Mouse (Mus musculus) limb, embryonic 13.5 days (tissue): Measurements from ENCODE around the gene BC048671. TPM values are rescaled to one million over a fixed set of nuclear protein-coding genes. Genes with fewer than 3 reads are reported as not detected.

Source experiments
- ATAC-seq: fragments of 200-750 bp; cut with Nextera tagmentation; 2 replicates; pipeline ENCODE4 v1.8.0; 2017; ENCODE audit warnings: low read depth, moderate number of reproducible peaks, moderate TSS enrichment; ENCODE audit not compliant: low FRiP score
- H3K27ac ChIP-seq: fragments of 300-500 bp; sonication (generic); 2 replicates; pipeline ENCODE4 v1.5.1; 2015; ENCODE audit warnings: inconsistent platforms, mild to moderate bottlenecking, moderate library complexity
- H3K27me3 ChIP-seq: fragments of 300-500 bp; sonication (generic); 2 replicates; pipeline ENCODE4 v1.6.1; 2015; ENCODE audit warnings: mild to moderate bottlenecking, inconsistent platforms
- H3K36me3 ChIP-seq: fragments of 300-500 bp; sonication (generic); 2 replicates; pipeline ENCODE4 v1.6.1; 2015; ENCODE audit warnings: inconsistent platforms, mild to moderate bottlenecking, moderate library complexity
- H3K4me1 ChIP-seq: fragments of 300-500 bp; sonication (generic); 2 replicates; pipeline ENCODE4 v1.6.1; 2015; ENCODE audit warnings: inconsistent platforms
- H3K4me2 ChIP-seq: fragments of 300-500 bp; sonication (generic); replicated peaks from 2 replicates; pipeline ENCODE4 v1.6.1; 2015; ENCODE audit warnings: inconsistent platforms, mild to moderate bottlenecking, moderate library complexity
- H3K4me3 ChIP-seq: fragments of 300-500 bp; sonication (generic); 2 replicates; pipeline ENCODE4 v1.5.1; 2015; ENCODE audit warnings: moderate library complexity, mild to moderate bottlenecking, inconsistent platforms
- H3K9ac ChIP-seq: fragments of 300-500 bp; sonication (generic); 2 replicates; pipeline ENCODE4 v1.6.1; 2015; ENCODE audit warnings: mild to moderate bottlenecking, inconsistent platforms
- H3K9me3 ChIP-seq: fragments of 300-500 bp; sonication (generic); 2 replicates; pipeline ENCODE4 v1.6.1; 2016; ENCODE audit warnings: inconsistent platforms
- WGBS: fragments of 180-500 bp; shearing (Covaris S2); methylation state at CpG from one replicate; pipeline ENCODE4 v1.1.7; 2015; 5-methylcytosine and 5-hydroxymethylcytosine counted together
- polyA plus RNA-seq: library from polyadenylated mRNA; unstranded; fragments of >200 nt; fragmentation: Nextera tagmentation; extraction: Ambion mirVana; gene quantifications from 2 replicates; pipeline ENCODE4 v1.2.1, GENCODE M21; 2015

The BC048671 gene
- not detected in 2 replicates for polyA plus RNA-seq

GRCm38 (mm10) chr6:90300919-90301318 lies at the start of gene BC048671:
Gene BC048671, plus strand, starts transcription at chr6:90301219.
- no peak for ATAC-seq
- Histone ChIP-seq H3K9ac (no peak within 1 kb of the TSS), H3K4me3 (no peak within 1 kb of the TSS), H3K4me1 (no peaks in the 10 kb centered on the region), H3K9me3 (no peaks in the 10 kb centered on the region), H3K36me3 (no peaks in the 10 kb centered on the region), H3K4me2 (no peak within 1 kb of the TSS), H3K27ac (no peak within 1 kb of the TSS), H3K27me3 (no peaks in the 10 kb centered on the region)
- WGBS: 90% methylated on average over 1 of the region's 1 CpGs

DNA sequence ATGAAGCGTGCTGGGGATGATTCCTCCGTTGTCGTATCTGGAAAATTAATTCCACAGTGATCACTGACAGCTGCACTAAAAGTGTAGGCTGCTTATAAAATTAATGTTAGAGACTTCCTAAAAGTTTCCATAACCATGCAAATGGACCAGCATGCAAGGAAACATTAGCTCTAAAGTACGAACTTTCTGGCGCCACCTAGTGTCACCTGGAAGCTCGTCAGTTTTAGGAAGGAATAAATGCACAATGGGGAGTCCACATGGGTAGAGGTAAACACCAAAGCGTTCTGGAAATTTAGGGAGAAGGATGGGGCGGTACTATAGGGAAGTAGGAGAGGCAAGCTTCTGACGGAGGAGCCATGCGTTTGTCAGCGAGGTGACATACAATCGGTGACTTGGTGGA lies 12.8 kb upstream of the BC048671 start:
- H3K27ac ChIP-seq: no peak overlapping the region
- H3K4me2 ChIP-seq: no peak overlapping the region
- no peaks in the 10 kb centered on the region for H3K36me3 ChIP-seq
- no peak for ATAC-seq
- H3K4me1 ChIP-seq: no peaks in the 10 kb centered on the region
- no peaks in the 10 kb centered on the region for H3K27me3 ChIP-seq
- H3K4me3 ChIP-seq: no peak overlapping the region
- H3K9me3 ChIP-seq: peaks cover 7% of the 10 kb centered on the region; the same call in 1 of the 2 replicates
- WGBS: 58% methylated on average over 12 of the region's 12 CpGs
- H3K9ac ChIP-seq: no peak overlapping the region

DNA sequence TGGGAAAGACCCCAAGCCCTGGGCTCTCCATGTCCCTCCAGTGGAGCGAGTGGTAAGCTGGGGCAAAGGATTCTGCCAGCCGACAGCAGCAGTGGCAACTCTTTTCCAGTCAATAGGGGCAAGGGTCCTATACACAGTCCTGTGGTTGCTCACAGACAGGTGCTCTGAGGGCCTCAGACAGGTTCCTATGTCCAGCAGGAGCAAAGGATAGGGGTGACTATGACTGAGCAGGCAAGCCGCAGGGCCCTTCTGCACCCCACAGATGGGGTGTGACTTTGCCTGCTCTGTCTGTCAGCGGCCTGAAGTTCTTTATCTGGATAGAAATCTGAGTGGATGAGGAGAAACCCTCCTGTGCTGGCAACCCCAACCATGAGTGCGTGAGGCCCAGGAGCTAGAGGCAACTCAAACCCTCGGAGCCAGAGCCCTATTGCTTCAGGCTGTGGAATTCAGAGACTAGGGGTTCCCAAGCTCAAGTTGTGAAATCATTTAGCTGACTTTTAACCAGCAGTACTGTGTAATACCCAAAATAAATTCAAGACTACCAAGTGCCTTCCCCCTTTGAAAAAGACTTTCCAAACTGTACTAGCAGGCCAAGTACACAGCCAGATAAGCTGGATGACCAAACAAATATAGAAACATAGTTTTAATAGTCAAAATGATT lies 5.4 kb downstream of the BC048671 start:
- WGBS: 84% methylated on average over 6 of the region's 6 CpGs
- no peaks in the 10 kb centered on the region for H3K4me1 ChIP-seq
- H3K9me3 ChIP-seq: peaks cover 10% of the 10 kb centered on the region; the same call in 1 of the 2 replicates
- no peaks in the 10 kb centered on the region for H3K27me3 ChIP-seq
- no peaks in the 10 kb centered on the region for H3K36me3 ChIP-seq
- H3K9ac ChIP-seq: no peak overlapping the region
- H3K4me3 ChIP-seq: no peak overlapping the region
- H3K27ac ChIP-seq: no peak overlapping the region
- H3K4me2 ChIP-seq: no peak overlapping the region
- ATAC-seq: no peak

DNA sequence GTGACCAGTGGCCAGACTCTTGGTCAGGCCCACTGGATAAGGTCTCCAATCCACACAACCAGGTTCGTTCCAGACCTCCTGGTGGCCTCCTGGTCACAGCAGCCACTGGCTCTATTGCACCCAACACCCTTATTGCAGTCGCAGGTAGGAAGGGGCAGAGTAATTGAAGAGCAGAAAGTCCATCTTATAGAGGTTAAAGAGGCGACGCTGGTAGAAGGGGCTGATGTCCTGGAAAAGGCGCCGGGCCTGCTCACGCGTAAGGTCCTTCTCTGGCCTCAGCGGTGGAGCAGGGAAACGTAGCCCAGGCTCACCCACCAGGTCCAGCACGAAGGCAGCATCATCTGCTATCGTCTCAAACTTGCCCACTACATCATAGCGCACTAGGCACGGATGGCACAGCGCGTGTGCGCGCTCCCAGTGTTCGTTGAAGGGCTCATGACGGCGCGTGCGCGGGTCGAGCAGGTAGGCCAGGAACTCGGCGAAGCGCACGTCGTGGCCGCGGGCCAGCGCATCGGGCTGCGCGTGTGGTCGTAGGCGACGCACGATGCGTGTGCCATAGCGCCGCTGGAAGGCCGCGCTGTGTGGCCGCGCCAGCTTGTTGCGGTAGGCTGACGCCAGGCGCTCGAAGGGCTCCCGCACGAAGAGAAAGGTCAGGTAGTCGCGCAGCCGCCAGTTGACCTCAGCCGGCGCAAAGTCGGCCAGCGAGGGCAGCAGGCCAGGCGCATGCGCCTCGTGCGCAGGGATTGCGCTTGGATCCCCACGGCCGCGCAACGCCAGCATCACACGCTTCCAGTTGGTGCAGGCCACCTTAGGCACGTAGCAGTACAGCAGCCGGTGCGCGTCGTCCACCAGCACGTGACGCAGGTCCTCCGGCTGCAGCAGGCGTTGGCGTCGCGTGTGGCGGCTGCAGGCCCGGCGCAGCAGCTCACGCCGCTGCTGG lies 8.1 kb downstream of the BC048671 start:
- WGBS: 86% methylated on average over 87 of the region's 87 CpGs
- Histone ChIP-seq H3K9ac (no peak overlapping the region), H3K4me2 (no peak overlapping the region), H3K4me3 (no peak overlapping the region), H3K36me3 (no peaks in the 10 kb centered on the region), H3K9me3 (peaks cover 14% of the 10 kb centered on the region), H3K4me1 (no peaks in the 10 kb centered on the region), H3K27me3 (no peaks in the 10 kb centered on the region), H3K27ac (no peak overlapping the region)
- no peak for ATAC-seq

- Histone ChIP-seq H3K4me2 (no peak overlapping the region), H3K9ac (no peak overlapping the region), H3K4me1 (no peaks in the 10 kb centered on the region), H3K36me3 (no peaks in the 10 kb centered on the region), H3K9me3 (peaks cover 4% of the 10 kb centered on the region; the same call in 1 of the 2 replicates), H3K4me3 (no peak overlapping the region), H3K27me3 (no peaks in the 10 kb centered on the region), H3K27ac (no peak overlapping the region)
- no peak for ATAC-seq
- 89% methylated on average over 5 of the region's 5 CpGs for WGBS
Observed at GRCm38 (mm10) chr6:90315961-90316360, 14.9 kb downstream of the BC048671 start.

GRCm38 (mm10) chr6:90317510-90318258 lies 16.7 kb downstream of the BC048671 start:
- Histone ChIP-seq H3K36me3 (no peaks in the 10 kb centered on the region), H3K9me3 (no peaks in the 10 kb centered on the region; the same call in 1 of the 2 replicates), H3K27ac (no peak overlapping the region), H3K4me3 (no peak overlapping the region), H3K27me3 (no peaks in the 10 kb centered on the region), H3K4me1 (no peaks in the 10 kb centered on the region), H3K4me2 (no peak overlapping the region), H3K9ac (no peak overlapping the region)
- WGBS: 77% methylated on average over 2 of the region's 2 CpGs
- no peak for ATAC-seq

DNA sequence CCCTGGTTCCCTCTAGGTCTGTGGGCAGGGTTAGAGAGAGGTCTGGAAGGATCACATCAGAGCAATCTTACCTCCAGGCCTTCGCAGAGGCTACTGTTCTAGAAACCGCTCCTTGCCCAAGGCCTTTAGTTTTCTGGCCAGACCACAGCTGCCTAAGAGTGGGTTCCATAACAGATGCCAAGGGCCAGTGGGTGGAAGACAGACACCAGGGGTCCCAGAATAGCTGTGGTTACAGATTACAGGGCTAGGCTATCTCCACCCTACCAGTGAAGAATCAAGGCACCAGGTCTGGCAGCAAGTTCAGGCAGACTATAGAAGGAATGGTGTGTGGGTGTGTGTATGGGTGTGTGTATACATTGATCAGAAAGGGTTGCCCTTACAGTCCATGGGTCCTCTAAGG lies 18.0 kb downstream of the BC048671 start:
- ATAC-seq: no peak
- 91% methylated on average over 2 of the region's 2 CpGs for WGBS
- H3K4me3 ChIP-seq: no peak overlapping the region
- peaks cover 3% of the 10 kb centered on the region; the same call in 1 of the 2 replicates for H3K27me3 ChIP-seq
- H3K9ac ChIP-seq: no peak overlapping the region
- no peaks in the 10 kb centered on the region for H3K36me3 ChIP-seq
- H3K4me1 ChIP-seq: no peaks in the 10 kb centered on the region
- H3K27ac ChIP-seq: no peak overlapping the region
- H3K9me3 ChIP-seq: no peaks in the 10 kb centered on the region
- no peak overlapping the region for H3K4me2 ChIP-seq

- H3K27me3 ChIP-seq: peaks cover 8% of the 10 kb centered on the region; the same call in 1 of the 2 replicates
- H3K9me3 ChIP-seq: no peaks in the 10 kb centered on the region
- no peak overlapping the region for H3K9ac ChIP-seq
- H3K4me2 ChIP-seq: no peak overlapping the region
- H3K4me1 ChIP-seq: no peaks in the 10 kb centered on the region
- 75% methylated on average over 7 of the region's 7 CpGs for WGBS
- no peak overlapping the region for H3K4me3 ChIP-seq
- no peak overlapping the region for H3K27ac ChIP-seq
- no peak for ATAC-seq
- H3K36me3 ChIP-seq: no peaks in the 10 kb centered on the region
Observed at GRCm38 (mm10) chr6:90319475-90320191, 18.6 kb downstream of the BC048671 start.

DNA sequence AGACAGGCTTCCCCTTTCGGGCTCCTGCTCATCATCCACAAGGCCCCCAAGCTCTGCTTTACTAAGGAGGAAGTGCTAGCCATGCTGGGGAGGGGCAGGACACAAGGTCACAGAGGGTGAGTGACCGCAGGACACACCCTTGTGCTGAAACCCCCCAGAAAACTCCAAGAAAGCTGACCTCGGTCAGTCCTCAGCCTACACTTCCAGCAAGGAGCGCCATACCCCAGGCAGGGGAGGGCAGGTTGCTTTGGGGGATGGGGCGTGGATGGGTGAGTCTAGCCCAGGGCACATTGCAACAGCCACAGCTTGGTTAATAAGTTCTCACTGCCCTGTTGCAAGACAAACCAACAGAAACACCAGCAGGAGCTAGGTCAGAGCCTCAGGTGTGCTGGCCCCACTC lies 19.4 kb downstream of the BC048671 start:
- Histone ChIP-seq H3K27me3 (peaks cover 15% of the 10 kb centered on the region), H3K4me1 (peaks cover 5% of the 10 kb centered on the region), H3K9ac (no peak overlapping the region), H3K4me2 (no peak overlapping the region), H3K27ac (no peak overlapping the region), H3K4me3 (no peak overlapping the region), H3K9me3 (no peaks in the 10 kb centered on the region), H3K36me3 (no peaks in the 10 kb centered on the region)
- WGBS: 78% methylated on average over 5 of the region's 5 CpGs
- no peak for ATAC-seq

DNA sequence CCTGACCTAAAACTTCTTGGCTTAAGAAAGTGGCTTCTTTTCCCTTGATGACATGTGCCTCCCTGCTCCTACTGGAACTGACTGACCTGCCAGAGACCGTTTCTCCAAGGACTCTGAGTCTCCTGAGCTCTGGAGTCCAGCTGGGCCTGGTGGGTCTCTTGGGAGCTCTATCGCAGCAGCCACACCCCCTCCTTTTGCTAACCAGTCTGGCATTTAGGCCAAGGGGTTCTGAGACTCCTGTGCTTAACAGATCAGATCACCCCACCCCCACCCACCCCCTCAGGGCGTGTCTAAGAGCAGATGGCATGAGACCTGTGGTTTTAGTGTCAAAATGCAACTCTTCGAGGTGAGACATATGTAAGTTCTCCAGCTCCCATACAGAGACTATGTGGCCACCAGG lies 20.8 kb downstream of the BC048671 start:
- Histone ChIP-seq H3K4me3 (no peak overlapping the region), H3K9me3 (no peaks in the 10 kb centered on the region), H3K9ac (no peak overlapping the region), H3K4me1 (peaks cover 5% of the 10 kb centered on the region), H3K4me2 (no peak overlapping the region), H3K36me3 (no peaks in the 10 kb centered on the region), H3K27me3 (peaks cover 22% of the 10 kb centered on the region), H3K27ac (no peak overlapping the region)
- whole genome bisulfite sequencing: 46% methylated on average over 4 of the region's 4 CpGs
- ATAC-seq: no peak

DNA sequence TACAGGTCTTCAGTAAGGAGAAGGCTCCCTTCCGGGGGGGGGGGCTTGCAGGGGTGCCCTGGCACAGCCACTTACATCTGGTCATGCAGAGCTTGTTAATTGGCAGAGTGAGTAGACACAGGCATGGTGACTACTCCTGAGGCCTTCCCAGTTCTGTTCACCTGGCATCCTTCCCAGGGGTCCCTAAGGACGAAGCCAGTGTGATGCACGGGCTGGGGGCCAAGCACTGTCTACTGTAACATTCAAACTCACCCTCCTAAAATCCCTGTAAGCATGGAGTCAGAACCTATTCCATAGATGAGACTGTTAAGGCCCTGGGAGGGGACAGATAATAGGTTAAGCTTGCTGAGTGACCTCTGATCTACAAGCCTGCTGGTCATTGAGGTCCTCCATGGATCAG lies 23.0 kb downstream of the BC048671 start:
- no peaks in the 10 kb centered on the region for H3K9me3 ChIP-seq
- H3K4me1 ChIP-seq: peaks cover 5% of the 10 kb centered on the region
- no peak overlapping the region for H3K4me2 ChIP-seq
- H3K27ac ChIP-seq: no peak overlapping the region
- H3K36me3 ChIP-seq: no peaks in the 10 kb centered on the region
- H3K9ac ChIP-seq: no peak overlapping the region
- WGBS: 63% methylated on average over 3 of the region's 3 CpGs
- ATAC-seq: no peak
- peaks cover 26% of the 10 kb centered on the region for H3K27me3 ChIP-seq
- H3K4me3 ChIP-seq: no peak overlapping the region
